Mouse (Mus musculus) liver, adult (tissue): Measurements from ENCODE around the gene C2cd3.

Experiments used
- GATA4 ChIP-seq: IDR thresholded peaks from 2 replicates; pipeline ENCODE4 v1.6.1; 2014; ENCODE audit warnings: mild to moderate bottlenecking, low read length; ENCODE audit not compliant: insufficient replicate concordance

The C2cd3 gene

GRCm38 (mm10) chr7:100371495-100372451, at the start of gene C2cd3, which contains the start of gene Ppme1:
Gene C2cd3, plus strand, starts transcription at chr7:100372233.
Gene Ppme1, minus strand, starts transcription at chr7:100372307.
- TF ChIP-seq GATA4: peak; percentile 42; the same call in 1 of the 2 replicates

- TF ChIP-seq GATA4: no peak
Observed at GRCm38 (mm10) chr7:100323721-100324120, 48.3 kb upstream of the C2cd3 start.

GRCm38 (mm10) chr7:100325482-100325881, 46.6 kb upstream of the C2cd3 start:
- TF ChIP-seq GATA4: no peak

- no peak for TF ChIP-seq GATA4
Observed at GRCm38 (mm10) chr7:100327514-100327913, 44.5 kb upstream of the C2cd3 start.

GRCm38 (mm10) chr7:100328636-100329035, 43.4 kb upstream of the C2cd3 start:
- TF ChIP-seq GATA4: no peak

- TF ChIP-seq GATA4: no peak
Observed at GRCm38 (mm10) chr7:100331269-100331668, 40.8 kb upstream of the C2cd3 start.

- no peak for TF ChIP-seq GATA4
Observed at GRCm38 (mm10) chr7:100335921-100336320, 36.1 kb upstream of the C2cd3 start.

GRCm38 (mm10) chr7:100354984-100355383, 17.0 kb upstream of the C2cd3 start:
- no peak for TF ChIP-seq GATA4

- no peak for TF ChIP-seq GATA4
Observed at GRCm38 (mm10) chr7:100356324-100356723, 15.7 kb upstream of the C2cd3 start.

- no peak for TF ChIP-seq GATA4
Observed at GRCm38 (mm10) chr7:100356768-100357167, 15.3 kb upstream of the C2cd3 start.

GRCm38 (mm10) chr7:100357856-100358255, 14.2 kb upstream of the C2cd3 start:
- TF ChIP-seq GATA4: no peak

- TF ChIP-seq GATA4: no peak
Observed at GRCm38 (mm10) chr7:100363162-100363561, 8.9 kb upstream of the C2cd3 start.

- no peak for TF ChIP-seq GATA4
Observed at GRCm38 (mm10) chr7:100364888-100365287, 7.1 kb upstream of the C2cd3 start.

GRCm38 (mm10) chr7:100372452-100372980, 483 bp downstream of the C2cd3 start:
- no peak for TF ChIP-seq GATA4

- no peak for TF ChIP-seq GATA4
Observed at GRCm38 (mm10) chr7:100378257-100378656, 6.2 kb downstream of the C2cd3 start.

GRCm38 (mm10) chr7:100381161-100381560, 9.1 kb downstream of the C2cd3 start:
- no peak for TF ChIP-seq GATA4
